Mouse (Mus musculus) urinary bladder, postnatal 10 days (tissue): ENCODE measurements around the gene Rrp1b.
"Not testable (repeated sequence)": the region's sequence is repeated elsewhere in the genome, so short reads cannot be mapped to it uniquely, and the experiment has no call there.

Source experiments
- DNase-seq: peaks from one replicate; pipeline ENCODE4 v3.0.0; 2022; ENCODE audit warnings: low spot score

The Rrp1b gene

DNA sequence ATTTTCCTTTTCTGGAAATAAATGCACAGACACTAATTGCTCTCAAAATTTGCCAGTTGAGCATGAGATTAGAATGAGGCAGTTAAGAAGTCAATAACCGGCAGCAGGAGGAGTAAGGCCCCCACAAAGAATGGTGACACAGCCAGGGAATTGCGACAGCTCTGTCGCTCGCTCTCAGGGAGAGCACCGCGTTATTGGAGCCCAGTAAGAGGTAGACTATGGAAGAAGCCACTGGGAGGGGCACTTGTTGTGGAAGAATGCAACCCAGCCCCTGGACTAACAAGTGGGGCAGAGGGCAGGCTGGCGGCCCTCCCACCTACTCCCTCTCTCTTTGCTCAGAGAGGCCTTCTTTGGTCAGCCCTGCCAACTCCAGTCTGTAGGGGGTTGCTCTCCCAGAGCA is 4.2 kb upstream of the Rrp1b start:
- no peak for DNase-seq

DNA sequence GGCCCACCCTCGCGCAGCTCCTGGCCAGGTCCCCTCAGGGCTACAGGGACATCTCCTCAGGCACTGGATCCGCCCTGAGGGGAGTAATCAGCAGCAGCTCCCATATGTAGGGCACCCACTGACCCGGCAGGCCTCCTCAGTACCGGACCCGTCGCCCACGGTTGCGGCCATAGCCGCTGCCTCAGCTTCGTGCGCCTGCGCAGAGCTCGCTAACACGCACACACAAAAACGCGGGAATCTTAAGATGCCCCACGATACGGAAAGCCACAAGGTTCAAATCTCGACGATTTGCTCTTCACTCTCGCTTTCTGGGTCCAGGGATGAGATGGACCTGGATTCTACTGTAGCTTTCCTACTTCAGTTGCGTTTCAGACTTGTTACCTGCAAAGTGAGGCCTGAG is 1.6 kb upstream of the Rrp1b start:
- DNase-seq, result no peak

DNA sequence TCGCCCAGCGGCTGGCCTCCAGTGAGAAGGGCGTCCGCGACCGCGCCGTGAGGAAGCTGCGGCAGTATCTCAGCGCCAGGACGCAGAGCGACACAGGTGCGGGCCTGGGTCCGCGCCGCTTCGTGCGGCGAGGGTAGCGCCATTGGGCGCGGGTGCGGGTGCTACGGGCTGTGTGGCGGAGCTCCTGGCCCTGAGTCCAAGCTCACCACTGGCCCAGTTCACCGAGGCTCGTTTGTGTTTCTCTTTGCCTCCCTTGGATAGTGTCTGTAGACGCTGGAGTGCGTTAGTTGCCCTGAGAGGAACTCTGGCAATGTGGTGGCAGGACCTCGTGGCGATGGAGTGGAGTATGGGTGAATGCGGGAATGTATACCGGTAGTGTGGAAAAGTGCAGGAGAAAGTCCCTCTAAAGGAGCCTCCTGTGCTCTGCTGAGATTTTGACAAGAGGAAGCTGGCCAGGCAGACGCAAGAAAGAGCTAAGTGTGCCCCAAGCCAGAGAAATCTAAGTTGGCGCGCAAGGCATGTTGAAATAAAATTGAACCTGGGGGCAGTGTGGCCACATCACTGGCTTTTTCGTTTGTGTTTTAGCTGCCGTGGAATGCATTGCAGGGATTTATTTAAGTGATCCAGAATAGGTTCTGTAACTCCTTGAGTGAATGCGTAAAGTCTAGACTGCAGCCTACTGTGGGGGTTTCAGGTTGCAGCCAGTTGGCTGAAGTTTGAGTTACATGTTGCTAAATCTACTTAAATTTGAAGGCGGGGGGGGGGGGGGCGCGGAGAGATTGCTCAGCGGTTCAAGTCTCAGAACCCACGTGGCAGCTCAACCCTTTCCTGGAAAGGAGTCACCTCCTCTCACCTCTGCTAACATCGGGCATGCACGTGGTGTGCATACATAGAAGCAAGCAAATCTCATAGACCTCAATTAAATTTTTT is 874 bp downstream of the Rrp1b start:
- DNase-seq, result no peak

DNA sequence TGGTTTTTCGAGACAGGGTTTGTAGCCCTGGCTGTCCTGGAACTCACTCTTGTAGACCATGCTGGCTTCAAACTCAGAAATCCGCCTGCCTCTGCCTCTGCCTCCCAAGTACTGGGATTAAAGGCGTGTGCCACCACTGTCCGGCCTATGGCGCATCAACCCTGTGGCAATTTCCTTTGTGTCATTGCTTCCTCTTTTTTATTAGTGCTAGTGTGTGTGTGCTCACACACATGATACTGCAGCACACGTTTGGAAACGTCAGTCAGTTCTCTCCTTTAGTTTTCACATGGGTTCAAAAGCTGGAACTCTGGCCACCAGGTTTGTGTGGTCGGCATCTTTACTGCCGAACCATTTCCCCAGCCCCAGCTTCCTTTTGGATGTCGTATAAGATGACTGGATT is 4.4 kb downstream of the Rrp1b start:
- DNase-seq, result no peak

DNA sequence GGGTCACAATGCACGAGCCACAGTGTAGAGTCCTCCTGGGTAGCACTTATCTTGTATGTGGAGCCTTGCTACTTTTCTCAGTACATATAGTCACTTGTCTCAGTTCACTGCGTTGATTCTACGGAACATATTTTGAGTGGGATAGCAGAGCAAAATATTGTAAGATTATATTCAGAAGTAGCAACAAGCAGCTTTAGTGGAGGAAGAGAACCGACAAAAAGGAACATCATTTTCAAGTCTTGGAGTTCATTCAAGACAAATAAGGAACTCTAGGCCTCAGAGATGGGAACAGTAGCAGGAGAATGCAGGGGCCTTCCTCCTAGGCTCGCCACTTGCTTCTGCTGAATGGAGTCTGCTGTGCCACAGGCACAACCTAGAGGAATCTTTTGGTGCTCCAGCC is 10.6 kb downstream of the Rrp1b start:
- no peak for DNase-seq

DNA sequence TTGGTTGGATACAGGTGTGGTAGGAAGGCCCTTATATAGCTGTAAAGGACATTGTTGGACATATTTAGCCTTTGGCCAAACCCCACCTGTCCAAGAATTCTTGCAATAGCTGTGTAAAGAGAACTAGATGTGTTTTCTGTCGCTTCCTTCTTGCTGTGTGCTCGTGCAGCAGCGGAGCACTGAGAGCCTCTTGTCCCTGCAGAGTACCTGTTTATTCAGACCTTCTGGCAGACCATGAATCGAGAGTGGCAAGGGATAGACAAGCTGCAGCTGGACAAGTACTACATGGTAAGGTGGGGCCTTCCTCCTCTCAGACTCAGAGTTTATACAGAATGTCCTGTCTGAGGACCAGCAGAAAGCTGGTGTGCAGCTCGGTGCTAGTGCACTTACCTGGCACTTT is 12.5 kb downstream of the Rrp1b start:
- DNase-seq, result no peak

DNA sequence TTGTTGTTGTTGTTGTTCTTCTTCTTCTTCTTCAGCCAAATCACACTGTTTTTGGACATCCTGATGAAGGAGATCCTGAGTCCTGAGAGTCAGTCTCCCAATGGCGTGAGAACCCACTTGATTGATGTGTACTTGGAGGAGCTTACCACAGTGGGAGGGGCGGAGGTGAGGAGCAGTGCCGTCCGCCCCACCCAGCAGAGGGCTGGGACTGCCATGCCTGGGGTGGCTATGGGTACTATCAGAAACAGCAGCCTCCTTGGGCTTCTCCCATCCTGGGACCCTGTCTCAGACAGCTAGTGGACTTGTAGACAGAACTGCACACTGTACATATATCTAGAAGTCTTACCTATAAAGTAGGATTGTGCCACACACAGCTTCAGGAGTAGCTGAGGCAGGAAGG is 14.0 kb downstream of the Rrp1b start:
- no peak for DNase-seq

DNA sequence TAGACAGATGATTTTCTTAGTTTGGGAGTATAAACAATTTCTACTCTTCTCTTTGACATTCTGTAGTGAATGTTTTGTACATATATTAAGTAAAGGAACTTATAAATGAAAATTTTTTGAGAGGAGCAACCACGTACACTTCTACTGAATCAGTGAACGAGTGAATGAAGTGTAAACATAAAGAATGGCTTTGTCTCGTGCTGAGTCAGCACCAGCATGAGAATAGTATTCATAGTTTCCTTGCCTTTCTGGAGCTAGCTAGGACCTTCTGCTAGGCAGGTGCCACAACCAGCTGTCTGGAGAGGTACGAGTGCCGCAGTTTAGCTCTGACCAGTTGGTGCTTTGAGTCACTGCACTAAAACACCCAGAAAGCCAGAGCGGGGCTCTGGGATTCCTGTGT is 14.7 kb downstream of the Rrp1b start:
- no peak for DNase-seq

DNA sequence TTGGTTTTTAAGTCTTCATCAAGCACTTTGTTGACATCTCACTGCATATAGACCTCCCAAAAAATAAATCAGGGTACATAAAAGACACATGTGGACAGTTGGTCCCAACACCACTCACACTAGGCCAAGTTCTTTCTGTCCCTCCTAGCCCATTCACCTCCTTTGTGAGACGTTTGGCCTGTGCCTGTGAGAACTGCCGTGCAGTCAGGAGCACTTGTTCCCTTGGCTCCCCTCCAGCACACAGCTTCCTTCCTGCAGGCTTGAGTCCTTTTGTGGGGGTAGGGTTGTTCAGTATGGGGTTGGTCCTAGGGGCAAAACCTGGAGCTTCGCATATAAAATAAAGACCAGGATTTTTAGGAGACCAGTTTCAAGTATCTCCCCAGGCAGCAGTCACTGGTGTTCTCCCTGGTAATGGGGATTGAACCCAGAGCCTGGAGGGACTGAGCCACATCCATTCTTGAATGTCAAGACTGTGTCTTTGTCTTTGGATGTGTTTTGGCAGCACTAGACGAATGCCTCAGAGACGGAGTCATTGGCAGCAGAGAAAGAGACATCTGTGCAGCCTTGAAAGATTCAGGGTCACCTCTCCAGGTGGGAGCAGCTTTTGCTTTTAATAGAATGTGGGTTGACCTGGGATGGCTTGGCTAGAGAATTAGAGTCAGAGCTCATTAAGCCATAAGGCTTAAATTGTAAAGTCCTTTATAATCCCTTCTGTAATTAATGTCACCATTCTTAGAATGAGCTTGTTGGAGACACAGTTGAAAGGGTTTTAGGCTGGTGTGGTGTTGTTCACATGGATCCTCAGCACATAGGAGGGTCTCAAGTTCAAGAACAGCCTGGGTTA is 16.6 kb downstream of the Rrp1b start:
- no peak for DNase-seq

DNA sequence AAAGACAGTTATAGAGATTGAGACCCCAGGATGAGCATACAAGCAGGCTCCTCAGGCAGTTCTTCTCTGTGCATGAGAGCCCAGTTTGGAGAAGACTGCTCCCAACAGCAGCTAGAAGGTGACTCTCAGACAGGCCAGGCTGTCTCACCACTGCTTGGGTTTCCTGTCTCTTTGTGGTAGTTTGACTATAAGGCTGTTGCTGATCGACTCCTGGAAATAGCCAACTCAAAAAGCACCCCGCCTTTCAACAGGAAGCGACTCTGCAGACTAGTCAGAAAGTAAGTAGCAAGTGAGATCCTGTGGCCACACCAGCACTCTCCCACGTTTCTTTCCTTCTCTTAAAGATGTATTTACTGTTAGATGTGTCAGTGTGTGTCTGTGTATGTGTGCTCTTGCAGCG is 17.8 kb downstream of the Rrp1b start:
- DNase-seq, result no peak

DNA sequence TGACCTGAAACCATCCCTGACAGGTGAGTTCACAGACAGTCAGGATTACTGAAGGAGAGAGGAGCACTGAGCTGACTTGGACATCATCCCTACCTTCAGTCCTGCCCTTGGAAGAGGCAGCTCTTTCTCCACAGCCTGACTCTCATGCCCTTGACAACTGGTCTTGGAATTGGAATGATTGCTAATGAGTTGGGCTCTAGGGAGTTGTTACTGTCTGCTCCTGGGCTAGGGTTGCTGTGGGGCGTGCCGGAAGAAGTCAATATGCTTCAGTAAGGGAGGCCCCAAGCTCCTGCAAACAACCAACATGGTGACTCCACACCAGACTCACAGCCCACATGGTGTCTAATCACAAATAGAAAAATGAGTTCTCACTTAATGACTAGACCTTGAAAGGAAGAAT is 21.9 kb downstream of the Rrp1b start:
- DNase-seq, result no peak

DNA sequence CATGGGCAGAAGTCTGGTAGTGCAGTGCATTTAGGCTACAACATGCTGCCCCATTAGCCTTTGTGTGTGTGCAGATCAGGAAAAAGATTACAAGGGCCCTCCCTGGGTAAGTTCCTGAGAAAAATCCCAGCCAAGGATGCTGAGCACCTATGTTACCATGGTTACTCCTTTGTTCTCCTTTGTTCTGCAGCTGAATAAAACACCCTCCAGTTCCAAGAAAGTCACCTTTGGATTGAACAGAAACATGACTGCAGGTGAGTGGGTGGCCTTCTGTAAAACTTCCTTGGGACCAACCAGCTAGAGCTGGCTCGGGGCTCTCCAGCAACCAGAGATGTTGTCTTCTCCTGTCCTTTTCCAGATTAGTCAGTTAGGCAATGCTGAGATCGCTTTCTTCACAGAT is 23.2 kb downstream of the Rrp1b start:
- DNase-seq, result no peak

DNA sequence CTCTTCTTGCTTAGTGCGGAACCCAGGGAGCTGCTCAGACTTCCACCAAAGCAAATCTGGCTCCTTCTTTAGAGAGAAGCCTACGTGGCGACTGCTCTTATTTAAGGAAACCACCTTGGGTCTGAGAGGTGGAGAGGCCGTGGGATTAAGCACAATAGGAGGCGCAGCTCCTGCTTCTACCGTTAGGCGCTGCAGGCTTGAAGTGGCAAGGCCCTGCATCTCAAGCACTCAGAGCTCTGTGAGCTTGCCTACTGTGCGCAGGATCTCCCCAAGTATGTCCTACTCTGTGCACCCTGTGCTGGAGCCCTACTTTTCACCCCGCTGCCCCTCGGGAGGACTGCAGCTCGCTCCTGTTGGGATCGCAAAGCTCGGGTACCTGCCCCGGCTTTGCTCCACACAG is 25.3 kb downstream of the Rrp1b start:
- DNase-seq, result no peak

DNA sequence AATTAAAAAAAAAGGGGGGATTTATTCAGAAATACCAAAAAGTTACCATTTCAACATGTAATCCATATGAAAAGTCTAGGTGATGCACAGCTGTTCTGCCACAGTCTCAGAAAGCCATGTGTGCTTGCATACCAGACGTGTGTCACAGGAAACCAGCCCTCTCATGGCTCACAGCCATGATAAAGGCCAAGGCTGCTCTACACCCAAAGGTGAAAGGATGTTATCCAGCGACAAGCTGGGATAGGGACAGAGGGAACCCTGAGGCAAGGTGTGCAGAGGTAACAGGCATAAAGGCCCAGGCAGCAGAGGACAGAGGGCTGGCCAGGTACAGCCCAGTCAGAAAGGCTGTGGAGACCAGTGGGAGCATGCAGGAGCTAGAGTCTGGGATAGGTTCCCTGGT is 27.8 kb downstream of the Rrp1b start:
- DNase-seq, result no peak

DNA sequence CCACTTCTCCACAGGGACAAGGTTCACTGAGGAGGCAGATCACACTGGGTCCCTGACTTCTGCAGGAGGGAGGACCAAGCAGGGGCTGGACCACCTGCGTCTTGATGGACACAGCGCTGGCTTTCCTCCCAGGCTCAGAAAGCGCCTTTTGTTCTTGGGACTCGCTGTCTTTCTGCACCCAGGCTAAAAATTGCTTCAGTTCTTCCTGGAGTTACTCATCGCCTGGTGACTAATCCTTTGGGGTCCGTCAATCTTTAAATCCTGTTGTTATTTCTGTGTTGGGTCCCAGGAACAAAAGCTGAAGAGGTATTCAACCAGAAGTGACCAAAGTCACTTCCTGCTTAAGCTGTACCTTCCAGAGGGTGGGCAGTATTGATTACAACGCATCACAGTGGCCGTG is 28.9 kb downstream of the Rrp1b start:
- not testable (repeated sequence) for DNase-seq

DNA sequence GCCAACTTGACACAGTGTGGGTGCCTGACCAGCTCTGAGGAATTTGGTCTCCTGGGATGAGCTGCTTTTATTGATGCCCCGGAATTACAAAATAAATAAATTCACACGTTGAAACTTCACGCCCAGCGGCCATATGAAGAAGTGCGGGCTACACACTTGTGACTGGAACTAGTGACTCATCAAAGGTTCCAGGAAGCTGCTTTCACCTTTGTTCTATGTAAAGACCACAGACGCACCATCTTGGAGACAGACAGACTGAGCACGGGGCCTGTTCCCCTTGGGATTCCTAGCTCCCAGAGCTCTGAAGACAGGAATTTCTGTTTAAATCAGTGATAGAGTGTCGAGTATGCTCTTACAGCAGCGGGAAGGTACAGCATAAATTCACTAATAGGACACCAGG is 31.6 kb downstream of the Rrp1b start:
- no peak for DNase-seq

DNA sequence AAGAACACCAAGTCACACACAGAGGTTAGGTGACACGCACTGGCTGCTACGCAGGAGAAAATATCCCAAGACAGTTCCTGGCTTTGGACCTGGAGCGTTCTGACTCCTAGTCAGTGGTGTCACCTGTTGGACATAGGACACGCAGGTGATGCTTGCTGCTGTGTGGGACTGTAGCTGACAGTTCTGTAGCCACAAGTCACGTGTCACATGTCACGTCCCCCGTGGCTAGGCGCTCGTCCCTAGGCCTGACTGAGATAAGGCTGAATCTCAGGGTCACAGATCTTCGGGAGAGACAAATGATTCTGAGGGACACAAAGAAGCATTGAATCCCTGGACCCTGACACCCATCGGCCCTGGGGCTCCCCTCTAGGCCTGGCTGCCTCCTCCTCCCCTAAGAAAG is 32.5 kb downstream of the Rrp1b start:
- DNase-seq, result no peak

DNA sequence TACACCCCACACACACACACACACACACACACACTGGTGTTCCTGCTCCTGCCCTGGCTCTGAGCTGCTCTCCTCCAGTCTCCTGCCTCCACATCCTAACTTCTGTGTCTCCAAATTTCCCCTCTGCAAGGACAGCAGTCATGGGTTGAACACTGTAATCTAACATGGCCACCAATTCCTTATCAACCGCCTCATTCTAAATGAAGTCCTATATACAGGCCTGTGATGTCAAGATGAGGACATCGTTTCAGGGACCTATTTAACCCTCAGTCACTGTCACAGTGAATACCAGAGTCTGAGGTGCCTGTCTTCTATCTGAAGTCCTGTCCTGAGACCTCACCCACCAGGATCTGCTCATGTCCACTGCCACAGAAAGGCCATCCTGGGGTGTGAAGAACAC is 32.9 kb downstream of the Rrp1b start:
- no peak for DNase-seq

DNA sequence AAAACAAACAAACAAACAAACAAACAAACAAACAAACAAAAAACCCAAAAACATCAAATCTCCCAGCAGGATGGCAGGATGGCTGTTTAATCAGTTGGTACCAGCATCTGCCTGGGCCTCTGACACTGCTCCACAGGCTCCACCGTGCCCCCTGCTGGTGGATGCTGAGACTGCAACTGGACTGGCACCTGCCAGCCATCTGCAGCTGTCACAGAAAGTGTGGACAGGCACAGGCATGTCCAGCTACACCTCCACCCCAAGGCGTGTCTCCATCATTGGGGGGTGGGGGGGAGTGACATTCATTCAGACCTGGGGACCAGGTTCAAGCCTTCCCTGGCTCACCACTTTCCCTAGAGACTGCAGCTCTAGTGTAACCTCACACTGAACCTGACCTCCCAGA is 37.5 kb downstream of the Rrp1b start:
- peak; percentile 67 for DNase-seq

DNA sequence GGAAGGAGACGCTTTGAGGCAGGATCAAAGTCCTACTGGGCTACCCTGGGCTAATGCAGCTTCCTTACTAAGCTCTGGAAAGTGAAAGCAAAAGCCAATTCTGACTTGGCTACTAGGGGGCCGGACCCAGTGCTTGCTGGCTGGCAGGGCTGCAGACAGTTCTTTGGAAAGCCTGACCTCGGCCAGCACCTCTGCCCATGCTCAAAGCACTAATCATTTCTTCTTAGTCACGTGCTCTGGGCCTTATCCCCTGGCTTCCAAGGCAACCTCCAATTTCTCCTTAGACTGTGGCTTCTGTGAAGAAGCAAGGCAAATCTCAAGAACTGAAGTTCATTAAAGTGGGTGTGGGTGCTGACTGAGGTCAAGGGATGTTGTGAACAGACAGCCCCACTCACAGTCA is 38.8 kb downstream of the Rrp1b start:
- DNase-seq, result no peak

DNA sequence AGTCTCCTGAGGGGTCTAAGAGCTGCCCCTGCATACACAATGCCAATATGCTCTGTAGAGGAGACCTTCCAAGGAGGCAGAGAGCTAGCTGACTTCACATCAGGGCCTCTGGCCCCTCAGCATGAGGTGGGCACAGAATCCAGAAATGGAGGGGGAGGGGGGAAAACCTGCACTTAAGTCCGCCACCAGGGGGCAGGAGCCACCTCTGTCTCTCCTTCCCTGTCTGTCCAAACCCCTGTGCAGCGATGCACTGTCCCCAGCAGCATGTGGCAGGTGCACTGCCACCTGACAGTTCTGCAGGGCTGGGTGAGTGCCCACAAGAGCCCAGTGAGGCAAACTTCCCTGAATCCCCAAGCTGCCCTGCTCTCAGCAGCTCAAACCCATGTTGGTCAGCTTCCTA is 39.3 kb downstream of the Rrp1b start:
- no peak for DNase-seq

DNA sequence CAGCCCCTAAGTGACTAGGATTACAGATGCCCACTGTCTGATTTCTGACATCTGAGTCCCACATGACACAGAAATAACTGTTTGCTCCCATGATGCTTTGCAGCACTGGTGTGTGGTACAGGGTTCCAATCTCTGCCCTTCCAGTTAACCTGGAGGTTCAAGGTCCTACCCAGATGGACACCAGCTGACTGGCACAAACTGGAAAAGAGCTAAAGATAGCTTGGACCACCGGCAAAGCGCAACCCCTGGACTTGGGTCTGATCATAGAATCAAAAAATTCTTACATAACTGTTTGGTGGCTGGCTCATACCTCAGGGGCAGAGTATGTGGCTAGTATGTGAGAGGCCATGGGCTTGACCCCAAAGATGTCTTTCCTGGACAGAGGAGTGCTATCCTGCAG is 47.5 kb downstream of the Rrp1b start:
- no peak for DNase-seq

DNA sequence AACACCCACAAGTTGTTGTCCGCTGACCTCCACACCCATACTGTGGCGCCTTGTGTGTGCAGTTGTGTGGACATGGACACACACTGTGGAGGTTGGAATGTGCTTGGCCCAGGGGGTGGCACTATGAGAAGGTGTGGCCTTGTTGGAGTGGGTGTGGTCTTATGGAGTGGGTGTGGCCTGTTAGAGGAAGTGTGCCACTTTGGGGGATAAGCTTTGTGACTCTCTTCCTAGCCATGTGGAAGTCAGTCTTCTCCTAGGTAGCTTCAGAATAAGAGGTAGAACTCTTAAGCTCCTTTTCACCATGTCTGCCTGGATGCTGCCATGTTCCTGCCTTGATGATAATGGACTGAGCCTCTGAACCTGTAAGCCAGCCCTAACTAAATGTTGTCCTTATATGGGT is 51.2 kb downstream of the Rrp1b start:
- DNase-seq, result no peak

DNA sequence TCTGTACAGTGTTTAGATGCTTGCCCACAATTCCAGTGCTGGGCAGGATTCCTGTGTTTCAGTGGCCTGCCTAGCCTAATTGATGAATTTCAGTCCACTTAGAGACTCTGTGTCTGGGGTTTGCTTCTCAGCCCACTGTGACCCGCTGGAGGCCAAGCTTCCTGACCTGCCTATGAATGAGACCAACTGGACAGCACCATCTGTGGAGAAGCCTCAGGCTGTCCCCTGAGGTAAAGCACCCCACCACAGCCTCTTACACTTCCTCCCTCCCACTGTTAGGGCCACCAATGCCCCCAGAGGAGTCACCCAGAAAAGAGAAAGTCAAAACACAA is 55.1 kb downstream of the Rrp1b start:
- DNase-seq, result no peak
